Mouse (Mus musculus) intestine, postnatal 0 days (tissue): ENCODE results near the gene Eef1akmt1. TPM values are rescaled to one million over a fixed set of nuclear protein-coding genes. Genes with fewer than 3 reads are reported as not detected.

ENCODE experiments used
- ATAC-seq: fragments of 200-750 bp; cut with Nextera tagmentation; 2 replicates; pipeline ENCODE4 v1.8.0; 2017; ENCODE audit warnings: mild to moderate bottlenecking, moderate TSS enrichment, moderate library complexity
- H3K27ac ChIP-seq: fragments of 300-500 bp; sonication (generic); 2 replicates; pipeline ENCODE4 v1.5.1; 2014; ENCODE audit warnings: mild to moderate bottlenecking, low read depth, low read length, moderate library complexity
- H3K27me3 ChIP-seq: fragments of 300-500 bp; sonication (generic); replicated peaks from 2 replicates; pipeline ENCODE4 v1.6.1; 2014; ENCODE audit warnings: low read length, mixed read lengths; ENCODE audit not compliant: control insufficient read depth, insufficient read depth
- H3K36me3 ChIP-seq: fragments of 300-500 bp; sonication (generic); 2 replicates; pipeline ENCODE4 v1.6.1; 2014; ENCODE audit warnings: mild to moderate bottlenecking, moderate library complexity; ENCODE audit not compliant: control insufficient read depth, insufficient read depth
- H3K4me1 ChIP-seq: fragments of 300-500 bp; sonication (generic); replicated peaks from 2 replicates; pipeline ENCODE4 v1.6.1; 2014; ENCODE audit warnings: antibody characterized with exemption, low read length, mixed read lengths; ENCODE audit not compliant: control insufficient read depth, insufficient read depth
- H3K4me2 ChIP-seq: fragments of 300-500 bp; sonication (generic); replicated peaks from 2 replicates; pipeline ENCODE4 v1.6.1; 2014; ENCODE audit warnings: low read depth, mild to moderate bottlenecking, moderate library complexity
- H3K4me3 ChIP-seq: fragments of 300-500 bp; sonication (generic); 2 replicates; pipeline ENCODE4 v1.5.1; 2014; ENCODE audit warnings: low read depth, low read length
- H3K9ac ChIP-seq: fragments of 300-500 bp; sonication (generic); 2 replicates; pipeline ENCODE4 v1.6.1; 2014; ENCODE audit warnings: mild to moderate bottlenecking, low read depth, low read length
- H3K9me3 ChIP-seq: fragments of 300-500 bp; sonication (generic); 2 replicates; pipeline ENCODE4 v1.6.1; 2016; ENCODE audit warnings: mixed run types; ENCODE audit not compliant: control insufficient read depth
- CTCF ChIP-seq: sonication (generic); IDR thresholded peaks from 2 replicates; pipeline ENCODE4 v1.5.1; 2016; ENCODE audit warnings: low read depth, mild to moderate bottlenecking, control low read depth, antibody characterized with exemption, moderate library complexity
- WGBS: fragments of 180-500 bp; shearing (Covaris S2); extraction: QIAGEN DNeasy Blood & Tissue Kit; methylation state at CpG from one replicate; pipeline ENCODE4 v1.1.7; 2014; 5-methylcytosine and 5-hydroxymethylcytosine counted together
- polyA plus RNA-seq: library from polyadenylated mRNA; unstranded; fragments of >200 nt; fragmentation: Nextera tagmentation; extraction: Ambion mirVana; gene quantifications from 2 replicates; pipeline ENCODE4 v1.2.1, GENCODE M21; 2015

Gene Eef1akmt1
- polyA plus RNA-seq, result 53.2 and 56.6 TPM in 2 replicates

DNA sequence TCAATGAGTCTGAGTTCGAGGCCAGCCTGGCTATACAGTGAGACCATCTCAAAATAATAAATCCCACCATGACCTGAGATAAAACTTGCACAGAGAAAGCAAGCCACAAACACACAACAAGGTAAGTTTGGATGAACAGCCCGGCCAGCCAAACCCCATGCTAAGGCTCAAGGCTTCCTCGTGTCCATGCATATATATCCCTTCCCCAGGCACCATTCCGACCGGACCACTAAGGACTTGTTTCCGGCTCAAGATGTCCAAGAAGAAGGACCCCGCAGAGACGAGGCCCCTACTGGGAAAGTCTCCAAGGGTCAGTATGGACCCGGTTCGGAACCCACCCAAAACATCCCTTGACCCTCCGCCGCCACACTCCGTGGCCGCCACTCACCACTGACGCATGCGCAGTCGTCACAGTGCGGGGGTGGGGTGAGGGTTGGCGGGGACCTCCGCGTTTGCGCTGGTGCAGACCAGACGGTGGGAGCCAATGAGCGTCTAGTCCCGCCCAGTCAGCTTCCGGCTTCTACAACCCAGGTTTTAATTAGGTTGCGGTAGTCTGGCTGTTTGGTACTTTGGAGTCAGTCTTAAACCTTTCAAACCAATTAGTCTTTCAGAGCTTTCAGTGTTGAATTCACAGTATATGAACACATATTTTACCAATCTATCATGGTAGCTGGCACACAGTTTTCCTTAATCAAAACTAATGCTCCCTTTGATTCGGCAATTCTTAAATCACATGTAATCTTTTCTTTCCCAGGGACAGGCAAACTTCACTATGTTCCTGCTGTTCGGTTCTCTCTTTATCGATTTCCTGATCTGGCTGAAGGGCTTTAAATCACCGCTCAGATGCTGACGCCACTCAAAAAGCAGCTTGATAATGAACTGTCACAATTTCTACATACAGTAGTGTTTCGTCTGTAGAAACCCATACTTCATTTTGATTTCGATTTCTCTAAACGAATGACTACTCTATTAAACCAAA lies at the start of gene Eef1akmt1:
TSS of gene Eef1akmt1 (minus strand) at position 458 of the 979 bp plus-strand sequence.
- Histone ChIP-seq H3K27me3 (no peaks in the 10 kb centered on the region), H3K9me3 (0 out of 2 replicates have a peak, but pooled peaks cover 4% of the 10 kb centered on the region), H3K36me3 (no peaks in the 10 kb centered on the region), H3K9ac (peak within 1 kb of the TSS; percentile 60), H3K4me2 (peak within 1 kb of the TSS; percentile 73), H3K4me1 (no peaks in the 10 kb centered on the region), H3K4me3 (peak within 1 kb of the TSS; percentile 66), H3K27ac (peak within 1 kb of the TSS; percentile 30)
- no peak for TF ChIP-seq CTCF
- 6% methylated on average over 35 of the region's 35 CpGs for WGBS
- peak; percentile 98 for ATAC-seq

DNA sequence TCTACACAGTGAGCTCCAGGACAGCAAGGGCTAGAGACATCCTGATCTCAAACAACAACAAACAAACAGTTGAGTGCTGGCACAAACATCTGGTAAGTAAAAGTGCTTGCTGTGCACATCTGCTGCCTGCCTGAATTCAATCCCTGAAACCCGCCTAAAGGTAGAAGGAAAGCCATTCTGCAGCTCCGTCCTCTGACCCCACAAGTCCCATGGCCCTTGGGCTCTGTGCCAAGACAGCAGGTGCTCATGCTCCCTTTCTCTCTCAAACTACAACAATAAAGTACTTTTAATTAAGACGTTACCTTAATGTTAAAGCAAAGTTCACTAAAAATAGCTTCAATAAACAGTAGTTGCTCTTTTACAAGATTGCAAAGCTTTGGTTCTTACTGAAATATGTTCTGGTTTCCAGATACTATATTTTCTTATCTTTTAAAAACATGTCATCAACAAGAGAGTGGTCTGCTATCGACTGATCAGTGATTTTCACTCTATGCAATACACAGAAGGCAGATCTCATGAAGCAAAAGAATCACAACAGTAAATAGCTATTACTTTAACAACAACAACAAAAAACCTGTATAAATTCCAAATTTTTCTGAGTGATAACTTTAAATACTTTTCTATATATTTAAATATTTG lies 49.3 kb upstream of the Eef1akmt1 start:
- H3K4me2 ChIP-seq, result no peak overlapping the region
- no peak overlapping the region for H3K27ac ChIP-seq
- no peak overlapping the region for H3K9ac ChIP-seq
- TF ChIP-seq CTCF, result no peak
- H3K27me3 ChIP-seq, result no peaks in the 10 kb centered on the region
- H3K4me1 ChIP-seq, result 0 out of 2 replicates have a peak, but pooled peaks cover 3% of the 10 kb centered on the region
- no peak for ATAC-seq
- WGBS, result 34% methylated on average over 4 of the region's 4 CpGs
- no peaks in the 10 kb centered on the region for H3K9me3 ChIP-seq
- H3K4me3 ChIP-seq, result no peak overlapping the region
- H3K36me3 ChIP-seq, result peaks cover 15% of the 10 kb centered on the region

DNA sequence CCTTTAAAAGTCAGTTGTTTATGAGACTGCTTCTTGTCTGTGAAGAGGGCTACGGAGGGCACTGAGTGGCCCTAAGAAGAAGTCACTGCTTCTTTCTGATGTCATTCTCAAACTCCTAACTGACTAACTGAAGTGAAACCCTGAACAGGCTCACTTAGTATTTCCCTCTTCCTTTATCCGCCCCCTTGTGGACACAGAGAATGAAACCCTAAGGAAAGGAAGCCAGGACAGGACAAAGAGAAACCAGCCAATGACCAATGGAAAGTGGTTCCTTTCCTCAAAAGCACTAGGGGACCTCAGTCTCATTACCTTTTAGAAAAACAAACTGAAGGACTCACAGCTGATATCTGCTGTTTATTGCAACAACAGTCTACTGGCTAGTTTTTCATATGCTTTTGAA lies 48.1 kb upstream of the Eef1akmt1 start:
- ATAC-seq, result 0 out of 2 replicates have a peak, but pooled peaks have one; percentile 28
- Histone ChIP-seq H3K36me3 (peaks cover 6% of the 10 kb centered on the region), H3K27ac (no peak overlapping the region), H3K27me3 (no peaks in the 10 kb centered on the region), H3K4me2 (no peak overlapping the region), H3K4me1 (0 out of 2 replicates have a peak, but pooled peaks cover 3% of the 10 kb centered on the region), H3K4me3 (no peak overlapping the region), H3K9me3 (no peaks in the 10 kb centered on the region), H3K9ac (no peak overlapping the region)
- WGBS, result 51% methylated on average over 2 of the region's 2 CpGs
- peak; percentile 86 for TF ChIP-seq CTCF

DNA sequence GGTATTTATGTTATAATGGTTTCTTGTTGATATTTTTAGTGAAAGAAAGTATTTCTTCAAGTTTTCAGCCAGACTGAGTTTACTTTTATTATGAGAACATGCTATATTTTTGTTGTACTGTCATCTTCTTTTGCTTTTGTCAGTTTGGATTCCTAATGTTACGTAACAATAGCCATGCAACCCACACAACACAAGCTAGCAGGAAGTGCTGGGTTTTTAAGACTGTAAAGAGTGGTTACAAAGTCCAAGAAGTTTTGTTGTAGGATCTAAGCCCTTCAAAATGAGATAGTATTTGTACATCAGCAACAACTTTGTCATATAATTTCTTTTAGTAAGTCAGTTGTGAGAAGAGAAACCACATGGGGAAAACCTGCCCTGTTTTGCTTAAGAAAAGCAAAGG lies 46.3 kb upstream of the Eef1akmt1 start:
- no peak overlapping the region for H3K27ac ChIP-seq
- no peaks in the 10 kb centered on the region for H3K27me3 ChIP-seq
- no peak for TF ChIP-seq CTCF
- no peak overlapping the region for H3K9ac ChIP-seq
- 0 out of 2 replicates have a peak, but pooled peaks cover 6% of the 10 kb centered on the region for H3K36me3 ChIP-seq
- 58% methylated on average over 1 of the region's 1 CpGs for WGBS
- H3K4me3 ChIP-seq, result no peak overlapping the region
- H3K4me1 ChIP-seq, result 0 out of 2 replicates have a peak, but pooled peaks cover 3% of the 10 kb centered on the region
- no peak overlapping the region for H3K4me2 ChIP-seq
- H3K9me3 ChIP-seq, result no peaks in the 10 kb centered on the region
- ATAC-seq, result no peak

DNA sequence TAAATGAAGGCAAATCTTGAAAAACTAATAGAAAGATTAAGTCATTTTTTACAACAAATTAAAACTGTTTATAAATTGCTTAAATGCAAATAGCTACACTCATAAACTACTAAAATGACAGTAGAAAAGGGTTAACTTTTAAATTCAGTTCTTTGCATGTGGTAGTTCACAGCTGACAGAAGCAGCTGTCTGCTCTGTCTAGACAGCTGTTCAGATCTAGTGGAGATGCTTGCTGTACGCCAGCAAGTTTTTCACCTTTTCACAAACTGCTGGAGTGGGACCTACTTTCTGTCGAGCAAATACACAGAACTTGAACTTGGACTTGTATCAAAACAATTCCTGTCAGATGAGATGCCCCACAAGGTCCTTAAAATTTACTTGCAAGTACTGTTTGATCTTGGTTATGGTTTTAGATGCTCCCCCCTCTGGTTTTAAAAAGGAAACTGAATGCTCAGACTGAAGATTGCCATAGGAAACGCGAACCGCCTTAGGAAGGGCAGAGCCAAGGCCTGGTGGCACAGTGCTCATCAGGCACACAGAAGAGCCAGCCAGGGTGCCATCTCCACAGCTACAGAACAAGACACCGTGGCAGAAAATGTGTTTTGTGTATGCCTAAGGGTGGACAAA lies 45.0 kb upstream of the Eef1akmt1 start:
- H3K9ac ChIP-seq, result no peak overlapping the region
- 84% methylated on average over 6 of the region's 6 CpGs for WGBS
- H3K4me1 ChIP-seq, result 0 out of 2 replicates have a peak, but pooled peaks cover 3% of the 10 kb centered on the region
- no peaks in the 10 kb centered on the region for H3K9me3 ChIP-seq
- H3K27me3 ChIP-seq, result no peaks in the 10 kb centered on the region
- TF ChIP-seq CTCF, result no peak
- no peaks in the 10 kb centered on the region for H3K36me3 ChIP-seq
- no peak for ATAC-seq
- no peak overlapping the region for H3K27ac ChIP-seq
- no peak overlapping the region for H3K4me3 ChIP-seq
- H3K4me2 ChIP-seq, result no peak overlapping the region
